Mouse (Mus musculus) lung, postnatal 10 days (tissue): ENCODE measurements at regions not wholly inside any gene's neighbourhood (a gene's known extent, or its start where the extent isn't known, plus 50 kb on each side); places are given as distances from the start of the nearest gene placed in this dataset.

Experiments
- DNase-seq: peaks from one replicate; pipeline ENCODE4 v3.0.0; 2021

GRCm38 (mm10) chr14:24770015-24770977, 283.4 kb downstream of the Rps24 start:
- DNase-seq, result no peak

DNA sequence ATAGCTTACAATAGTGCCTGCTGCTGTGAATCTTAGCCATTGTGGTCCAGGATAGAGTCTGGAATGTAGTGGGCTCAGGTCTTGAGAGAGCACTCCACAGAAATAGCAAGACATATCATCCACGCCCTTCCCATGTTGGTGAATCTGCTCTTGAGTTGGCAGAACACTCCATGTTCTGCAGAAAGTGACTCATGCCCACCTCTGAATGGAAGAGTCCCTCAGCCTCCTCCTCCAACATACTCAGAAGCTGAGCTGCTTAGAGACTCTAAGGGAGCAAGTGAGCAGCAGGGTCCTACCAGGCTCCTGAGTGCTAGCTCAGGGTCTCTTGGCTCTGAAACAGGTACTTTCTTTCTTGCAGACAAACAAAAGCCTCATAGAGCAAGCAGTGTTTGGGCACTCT, 284.7 kb downstream of the Rps24 start:
- no peak for DNase-seq

GRCm38 (mm10) chr14:24772129-24772528, 285.2 kb downstream of the Rps24 start:
- peak; percentile 43 for DNase-seq

DNA sequence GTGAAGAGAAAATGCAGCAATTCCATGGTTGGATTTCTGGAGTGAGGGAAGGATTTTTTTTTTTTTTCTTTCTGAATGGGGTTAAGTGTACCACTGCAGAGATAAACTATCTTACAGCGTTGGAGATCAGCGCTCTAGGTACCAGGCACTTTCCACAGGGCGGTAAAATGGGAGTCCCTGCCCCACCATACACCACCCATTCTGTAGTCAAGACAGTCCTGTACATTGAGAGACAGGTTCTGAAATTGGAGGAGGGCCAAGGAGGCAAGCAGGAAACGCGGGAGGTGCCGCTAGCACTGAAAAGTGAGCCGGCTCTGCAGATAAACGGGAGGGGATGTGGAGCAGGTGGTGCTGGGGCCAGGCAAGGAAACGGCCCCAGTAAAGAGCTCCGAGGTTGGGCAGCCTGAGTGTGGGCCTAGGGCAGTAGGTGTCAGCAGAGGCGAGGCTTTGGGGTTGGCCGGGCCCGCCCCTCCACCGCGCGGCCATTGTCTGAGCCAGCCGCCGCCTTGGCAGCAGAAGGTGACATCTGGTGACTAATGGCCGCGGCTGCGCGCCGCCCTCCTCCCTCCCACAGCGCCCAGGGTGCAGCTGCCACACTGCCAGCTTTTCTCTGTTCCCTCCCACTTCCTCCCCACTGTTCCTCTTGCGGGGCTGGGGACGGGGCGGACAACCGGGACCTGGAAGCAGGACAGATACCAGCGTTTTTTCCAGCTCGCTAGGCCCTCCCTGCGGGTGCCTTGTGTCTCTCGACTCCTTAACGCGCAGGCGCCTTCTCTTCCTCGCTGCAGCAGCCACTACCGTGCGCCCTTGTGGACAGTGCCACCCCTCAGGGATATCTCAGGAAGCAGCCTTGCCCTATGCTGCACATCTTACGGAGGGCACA, 292.1 kb downstream of the Rps24 start:
- peak; percentile 94 for DNase-seq

DNA sequence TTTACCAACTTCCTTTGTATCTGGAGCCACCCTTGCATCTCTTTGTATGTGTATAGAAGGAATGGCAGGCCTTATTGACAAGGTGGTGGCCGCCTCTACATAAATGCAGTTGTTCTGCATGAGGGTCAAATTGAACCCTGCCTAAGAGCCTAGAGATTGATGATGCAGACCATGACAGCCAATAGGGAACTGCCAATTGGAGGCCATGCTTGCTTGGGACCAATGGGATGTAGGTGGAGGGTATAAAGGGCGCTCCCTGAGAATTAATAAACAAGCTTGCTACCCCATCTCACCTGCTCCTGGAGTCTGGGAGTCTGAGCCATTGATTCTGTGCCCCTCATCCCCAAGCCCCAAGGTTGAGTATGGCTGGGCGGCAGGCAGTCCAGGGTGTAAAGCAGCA, 294.7 kb downstream of the Rps24 start:
- no peak for DNase-seq

DNA sequence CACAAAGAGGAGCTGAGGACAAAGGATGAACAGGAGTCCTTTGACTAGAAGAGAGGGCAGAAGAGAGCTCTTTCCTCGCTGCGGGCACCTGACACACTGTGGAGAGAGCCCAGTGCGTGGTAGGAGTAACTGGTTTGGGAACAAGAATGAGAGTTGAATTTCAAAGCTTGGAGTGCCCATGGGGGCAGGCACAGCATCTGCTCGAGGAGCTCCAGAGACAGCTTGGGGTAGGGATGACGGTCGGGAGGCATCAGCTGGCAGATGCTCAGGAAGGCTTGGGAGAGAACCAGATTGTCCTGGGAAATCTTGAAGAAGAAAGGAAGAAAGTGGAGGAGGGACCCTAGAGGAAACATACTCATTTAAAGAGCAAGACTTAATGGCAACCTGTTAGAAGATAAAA, 297.0 kb downstream of the Rps24 start:
- DNase-seq, result no peak

DNA sequence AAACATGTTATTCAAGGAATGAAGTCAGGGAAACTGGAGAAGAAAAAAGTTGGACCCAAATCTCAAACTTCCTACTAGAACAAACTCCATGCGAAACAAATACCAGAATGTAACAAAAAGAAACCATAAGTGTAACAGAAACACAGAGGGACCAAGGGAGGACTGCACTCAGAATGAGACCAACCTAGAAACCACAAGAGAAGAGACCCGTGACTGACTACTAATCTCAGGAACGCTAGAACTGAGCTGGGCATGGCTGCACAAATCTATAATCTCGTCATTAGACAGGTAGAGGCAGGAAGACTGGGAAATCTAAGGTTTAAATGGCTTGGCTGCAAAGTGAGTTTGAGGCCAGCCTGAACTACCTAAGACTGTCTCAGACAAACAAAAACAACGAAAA, 298.5 kb downstream of the Rps24 start:
- no peak for DNase-seq

DNA sequence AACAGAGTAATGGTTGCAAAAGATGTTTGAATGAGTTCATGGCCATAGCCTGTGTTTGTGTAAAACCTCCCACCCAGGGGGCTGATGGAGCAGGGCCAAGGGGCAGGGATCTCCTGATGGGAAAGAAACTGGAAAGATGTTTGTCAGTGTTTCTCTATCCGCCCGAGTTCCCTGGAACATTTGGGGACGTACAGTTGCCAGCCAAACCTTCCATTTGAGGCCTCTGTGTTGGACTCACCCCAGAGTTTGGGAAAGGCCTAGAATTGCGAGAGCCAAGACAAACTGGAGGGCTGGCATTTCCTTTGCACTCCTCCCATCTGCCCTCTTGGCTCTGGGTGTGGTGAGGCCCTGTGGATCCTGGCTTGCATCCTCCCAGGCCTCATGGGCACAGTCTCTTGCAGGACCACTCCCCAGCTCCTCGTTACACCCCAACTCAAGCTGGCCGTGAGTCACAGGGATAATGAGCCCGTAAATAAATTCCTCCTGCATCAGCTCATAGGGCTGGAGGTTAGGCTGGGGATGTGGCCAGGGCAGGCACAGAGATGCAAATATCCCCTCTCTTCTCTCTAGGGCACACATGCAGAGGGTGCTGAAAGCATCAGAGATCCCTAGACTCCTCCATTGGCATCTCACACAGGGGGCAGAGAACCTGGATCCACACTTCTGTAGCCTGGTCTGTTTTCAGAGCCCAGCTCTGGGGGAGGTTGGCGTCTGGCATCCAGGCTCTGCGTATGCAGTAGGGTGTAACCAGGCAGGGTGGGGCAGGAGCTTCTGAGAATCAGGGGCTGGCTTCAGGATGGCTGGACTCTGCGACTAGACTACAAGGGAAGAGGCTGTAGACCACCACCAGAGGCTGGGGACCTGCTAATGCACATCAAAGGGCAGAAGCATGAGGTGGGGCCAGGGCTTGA, 306.7 kb downstream of the Rps24 start:
- DNase-seq, result peak; percentile 82

GRCm38 (mm10) chr14:24794359-24794845, 307.5 kb downstream of the Rps24 start:
- DNase-seq, result peak; percentile 24

GRCm38 (mm10) chr14:24797494-24797893, 310.6 kb downstream of the Rps24 start:
- no peak for DNase-seq

DNA sequence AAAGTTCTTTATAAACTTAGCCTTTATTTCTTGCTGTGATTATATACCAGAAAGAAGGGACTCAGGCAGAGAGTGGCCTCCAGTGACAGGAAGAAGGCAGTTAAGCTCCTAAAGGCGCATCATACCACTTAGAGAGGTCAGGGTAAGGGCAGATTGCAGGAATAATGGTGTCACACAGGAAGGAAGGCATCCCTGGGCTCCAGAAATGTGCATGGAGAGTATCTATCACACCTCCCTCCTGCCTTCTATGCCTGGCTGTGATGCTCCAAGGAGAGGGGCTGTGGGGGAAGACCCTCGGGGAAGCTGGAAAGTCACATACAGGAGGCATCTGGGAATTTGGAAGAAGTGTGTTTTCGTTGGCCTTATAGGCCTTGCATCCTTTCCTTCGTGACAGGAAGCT, 311.1 kb downstream of the Rps24 start:
- DNase-seq, result no peak

DNA sequence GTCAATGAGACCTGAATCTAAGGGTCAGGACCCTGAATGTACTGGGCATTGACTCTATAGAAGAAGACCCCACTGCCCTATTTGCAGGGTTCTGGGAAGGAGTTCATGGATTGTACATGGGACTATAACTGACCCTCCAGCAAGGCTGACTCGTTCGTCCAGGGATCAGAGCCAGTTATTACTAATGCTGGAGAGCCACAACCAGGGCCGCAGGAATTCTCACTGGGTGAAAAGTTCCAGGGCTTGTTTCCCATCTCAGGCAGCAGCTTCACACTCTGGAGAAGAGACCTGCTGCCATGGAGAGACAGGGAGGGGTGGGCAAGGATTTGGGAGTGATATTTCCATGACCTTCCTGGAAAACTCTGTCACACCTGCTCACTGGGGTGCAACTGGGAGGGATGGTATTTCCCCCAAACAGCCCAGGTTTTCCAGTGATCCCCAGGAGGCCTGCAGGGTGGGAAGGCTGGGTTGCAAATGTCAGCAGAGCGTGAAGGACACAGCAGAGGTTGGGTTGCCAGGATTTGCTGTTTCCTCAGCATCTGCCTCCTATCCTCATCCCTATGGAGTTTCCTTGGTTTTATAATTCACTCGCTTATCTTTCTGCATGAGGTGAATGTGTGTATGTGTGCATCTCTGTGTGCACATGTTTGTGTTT, 316.2 kb downstream of the Rps24 start:
- DNase-seq, result no peak

DNA sequence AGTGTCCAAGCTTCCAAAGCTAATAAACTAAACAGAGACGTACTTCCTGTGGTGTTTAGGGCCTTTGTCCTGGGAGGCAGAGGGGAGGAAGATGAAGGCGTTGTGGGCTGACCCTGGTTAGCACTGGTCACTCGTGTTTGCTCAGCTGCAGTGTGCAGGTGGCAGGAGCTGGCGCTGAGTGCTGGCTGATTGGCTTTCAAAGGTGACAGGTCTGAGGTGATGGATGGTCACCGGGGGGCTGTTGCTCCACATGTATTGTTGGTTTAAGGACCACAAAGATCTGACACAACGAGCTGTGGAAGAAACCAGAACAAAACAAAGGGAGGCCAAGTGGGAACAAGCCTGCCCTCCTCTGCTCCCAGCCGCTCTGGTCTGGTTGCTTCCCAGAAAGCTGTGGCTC, 320.1 kb downstream of the Rps24 start:
- no peak for DNase-seq

DNA sequence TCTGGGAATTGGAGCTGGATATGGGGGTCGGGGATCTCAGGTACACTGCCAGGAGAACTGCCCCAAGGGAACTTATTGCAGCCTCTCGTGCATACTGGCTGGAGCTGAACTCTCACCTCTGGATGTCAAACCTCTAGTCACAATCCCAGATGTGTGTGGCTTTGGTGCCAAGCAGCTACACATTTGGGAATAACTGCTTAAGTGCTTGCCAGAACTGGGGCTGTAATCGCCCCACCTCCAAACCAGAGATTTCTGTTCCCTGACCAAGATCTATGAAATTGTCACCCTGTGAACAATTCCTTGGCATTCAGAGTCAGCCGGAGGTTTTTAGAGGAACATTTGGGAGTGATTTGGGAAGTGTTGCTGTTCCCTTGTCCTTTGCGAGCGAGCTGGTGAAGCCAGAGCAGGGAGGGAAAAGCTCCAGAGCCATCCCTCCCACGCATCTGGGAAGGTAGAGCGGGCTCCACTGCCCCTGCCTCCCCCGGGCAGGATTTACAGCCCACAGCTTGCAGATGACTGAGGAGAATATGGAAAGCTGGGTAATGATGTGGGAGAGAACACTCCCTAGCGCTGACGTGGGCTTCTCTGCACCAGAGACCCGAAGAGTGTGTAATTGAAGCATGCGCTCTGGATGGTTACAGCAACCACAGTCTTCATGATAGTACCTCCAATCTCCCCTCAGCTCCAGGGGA, 336.1 kb downstream of the Rps24 start:
- no peak for DNase-seq

GRCm38 (mm10) chr14:24824351-24824750, 337.4 kb downstream of the Rps24 start:
- DNase-seq, result no peak

- DNase-seq, result no peak
Measured at GRCm38 (mm10) chr14:24825722-24826386, 338.9 kb downstream of the Rps24 start.

- DNase-seq, result no peak
Measured at GRCm38 (mm10) chr14:24826471-24827337, 339.8 kb downstream of the Rps24 start.

- DNase-seq, result no peak
Measured at GRCm38 (mm10) chr14:24827381-24828031, 340.6 kb downstream of the Rps24 start.

GRCm38 (mm10) chr14:24829001-24829400, 342.1 kb downstream of the Rps24 start:
- DNase-seq, result no peak
